Mouse (Mus musculus): ENCODE measurements around the gene Hoxc10.

Gene Hoxc10

GRCm38 (mm10) chr15:102969296-102969695 is 2.7 kb downstream of the Hoxc10 start:
- DNase-seq: no peak

DNA sequence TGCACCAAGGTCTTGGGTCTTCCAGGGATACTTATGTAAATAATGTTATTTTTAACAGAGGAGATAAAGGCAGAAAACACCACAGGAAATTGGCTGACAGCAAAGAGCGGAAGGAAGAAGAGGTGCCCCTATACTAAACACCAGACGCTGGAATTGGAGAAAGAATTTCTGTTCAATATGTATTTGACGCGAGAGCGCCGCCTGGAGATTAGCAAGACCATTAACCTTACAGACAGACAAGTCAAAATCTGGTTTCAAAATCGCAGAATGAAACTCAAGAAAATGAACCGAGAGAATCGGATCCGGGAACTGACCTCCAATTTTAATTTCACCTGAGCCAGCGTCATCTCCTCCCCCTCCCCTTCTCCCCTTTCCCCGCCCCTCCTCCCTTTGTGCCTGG is 4.1 kb downstream of the Hoxc10 start:
- DNase-seq: no peak

DNA sequence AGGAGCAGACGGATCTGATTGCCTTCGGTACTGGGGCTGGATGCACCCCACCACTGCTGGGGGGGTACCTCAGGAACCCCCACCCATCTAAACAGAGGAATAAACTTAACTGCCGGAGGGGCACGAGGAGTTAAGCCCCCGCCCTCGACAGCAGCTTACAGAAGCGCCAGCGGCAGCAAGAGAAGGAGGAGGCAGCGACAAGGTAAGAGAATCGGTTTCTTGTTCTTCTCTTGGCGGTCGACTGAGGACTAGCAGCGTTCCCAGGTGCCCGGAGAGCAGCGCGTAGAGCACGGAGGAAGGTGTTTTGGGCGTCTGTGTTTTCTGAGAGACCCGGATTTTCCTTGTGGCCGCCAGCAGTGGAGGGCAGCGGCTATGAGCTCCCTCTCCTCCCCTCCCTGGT is 5.7 kb downstream of the Hoxc10 start:
- DNase-seq: no peak

GRCm38 (mm10) chr15:102972753-102973152 is 6.2 kb downstream of the Hoxc10 start:
- DNase-seq: no peak

GRCm38 (mm10) chr15:102975034-102975433 is 8.4 kb downstream of the Hoxc10 start:
- no peak for DNase-seq

GRCm38 (mm10) chr15:102975688-102976111 is 9.1 kb downstream of the Hoxc10 start:
- no peak for DNase-seq

DNA sequence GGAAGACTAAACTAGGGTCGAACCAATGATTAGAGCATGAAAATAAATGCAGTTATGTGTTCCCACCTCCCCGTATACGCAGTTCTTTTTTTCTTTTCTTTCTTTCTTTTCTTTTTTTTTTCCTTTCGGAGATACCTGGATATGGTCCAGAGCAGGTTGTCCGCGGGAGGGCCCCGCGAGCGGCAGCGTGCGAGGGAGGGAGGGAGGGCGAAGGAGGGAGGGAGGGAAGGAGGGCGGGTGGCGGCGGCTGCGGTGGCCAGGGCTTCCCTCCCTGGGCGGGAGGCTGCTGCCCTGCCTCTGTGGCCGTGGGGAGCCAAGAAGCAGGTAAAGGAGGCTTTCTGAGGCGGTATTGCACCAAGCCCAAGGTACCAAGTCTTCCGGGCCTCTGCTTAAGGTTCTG is 9.6 kb downstream of the Hoxc10 start, which contains the start of gene Hoxc9:
Gene Hoxc9 (plus strand): TSS at position 269 of the 400 bp plus-strand sequence.
- no peak for DNase-seq

DNA sequence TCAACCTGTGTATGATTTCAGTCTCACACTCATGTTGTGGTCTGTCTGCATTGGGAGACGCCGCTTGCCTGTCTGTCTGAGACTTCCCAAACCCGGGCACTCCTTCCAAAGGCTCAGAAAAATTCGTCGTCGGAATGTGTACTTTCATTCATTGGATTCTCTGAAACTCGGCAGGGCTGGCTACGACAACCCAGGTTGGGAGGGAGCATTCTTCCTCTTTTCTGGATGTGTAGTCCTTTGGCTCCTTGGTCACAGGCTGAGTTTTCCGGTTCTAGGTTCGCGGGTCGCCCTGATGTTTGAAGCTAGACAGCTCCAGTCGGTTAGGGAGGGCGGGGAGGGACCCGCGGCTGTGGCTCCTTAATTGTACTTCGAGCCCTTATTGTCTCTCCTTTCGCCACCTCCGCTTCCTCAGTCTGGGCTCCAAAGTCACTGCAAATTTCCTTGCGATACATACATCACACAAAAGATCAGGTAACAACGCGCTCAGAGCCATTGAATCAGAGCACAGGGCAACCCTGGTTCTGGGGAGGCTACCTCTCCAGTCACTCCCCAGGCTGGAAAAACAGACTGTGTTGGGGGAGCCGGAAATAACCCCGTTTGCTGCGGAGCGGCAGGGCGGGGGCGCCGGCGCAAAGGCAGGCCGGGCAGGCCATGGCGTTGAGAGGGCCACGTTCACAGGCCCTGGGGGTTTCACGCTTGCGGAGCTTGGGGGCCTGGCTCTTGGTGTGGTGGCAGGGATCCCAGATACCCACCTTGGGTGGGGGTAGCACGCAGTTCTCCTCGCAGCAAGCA is 10.2 kb downstream of the Hoxc10 start:
- DNase-seq: no peak

DNA sequence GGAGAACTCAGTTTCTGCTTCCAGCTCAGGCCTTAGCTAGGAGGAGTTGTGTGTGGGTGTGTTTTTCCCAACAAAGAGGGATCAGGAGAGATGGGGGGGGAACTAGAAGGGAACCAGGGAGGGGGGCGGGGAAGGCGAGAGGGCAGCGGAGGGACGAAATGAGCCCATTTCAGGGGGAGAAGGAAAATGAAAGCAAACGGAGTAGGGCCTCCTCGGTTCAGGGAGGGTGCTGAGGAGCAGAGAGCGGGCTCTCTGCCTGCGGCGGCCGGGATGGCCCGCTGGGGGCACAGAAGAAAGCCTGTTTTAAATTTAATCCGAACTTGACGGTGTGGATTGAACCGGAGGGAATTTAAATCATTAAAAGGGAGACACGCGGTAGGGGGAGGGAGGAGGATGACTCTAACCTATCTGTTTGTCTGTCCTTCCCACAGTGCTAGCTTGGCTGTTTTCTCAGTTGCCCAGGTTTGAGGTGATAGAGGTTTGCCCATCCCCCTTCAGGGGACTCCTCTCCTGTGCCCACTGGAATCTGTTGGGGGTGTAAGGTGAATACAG is 10.9 kb downstream of the Hoxc10 start:
- DNase-seq: no peak

DNA sequence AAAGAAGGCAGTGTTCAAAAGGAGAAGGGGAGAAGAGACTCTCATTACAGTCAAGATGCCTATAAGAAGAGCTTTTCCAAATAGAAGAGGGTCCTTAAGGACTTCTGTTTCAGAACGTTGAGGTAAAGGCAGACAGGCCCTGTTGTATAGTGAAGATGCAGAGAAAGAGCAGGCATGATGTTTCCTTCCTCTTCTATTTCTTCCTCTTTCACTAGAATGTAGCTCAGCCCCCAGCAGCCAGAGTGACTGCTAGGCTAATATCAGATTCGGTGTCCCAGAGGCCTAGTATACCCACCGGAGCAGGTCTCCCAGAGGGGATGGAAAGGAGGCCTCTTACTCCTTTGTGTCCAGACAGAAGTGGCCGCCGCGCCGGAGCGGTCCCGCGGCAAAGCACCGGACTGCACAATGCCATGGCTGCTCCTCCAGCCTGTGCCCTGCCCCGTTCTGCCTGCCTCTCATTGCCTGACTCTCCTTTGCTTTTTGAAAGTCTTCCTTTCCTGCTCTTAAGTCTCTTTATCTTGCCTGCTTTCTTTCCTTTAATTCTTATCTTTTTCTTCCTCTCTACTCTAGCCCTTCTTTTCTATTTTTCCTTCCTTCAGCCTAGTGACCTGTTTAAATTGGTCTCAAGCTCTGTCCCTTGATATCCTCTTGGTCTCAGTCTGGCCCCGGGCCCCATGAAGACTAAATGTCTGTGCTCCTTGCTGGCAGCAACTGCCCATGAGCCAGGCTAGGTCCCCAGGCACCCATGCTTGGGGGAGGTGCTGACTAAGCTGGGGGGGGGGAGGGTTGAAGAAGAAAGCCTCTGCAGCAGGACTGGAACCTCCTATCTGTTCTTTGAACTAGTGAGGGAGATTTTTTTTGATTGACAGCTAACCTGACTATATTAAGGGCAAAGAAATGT is 12.3 kb downstream of the Hoxc10 start:
- no peak for DNase-seq

DNA sequence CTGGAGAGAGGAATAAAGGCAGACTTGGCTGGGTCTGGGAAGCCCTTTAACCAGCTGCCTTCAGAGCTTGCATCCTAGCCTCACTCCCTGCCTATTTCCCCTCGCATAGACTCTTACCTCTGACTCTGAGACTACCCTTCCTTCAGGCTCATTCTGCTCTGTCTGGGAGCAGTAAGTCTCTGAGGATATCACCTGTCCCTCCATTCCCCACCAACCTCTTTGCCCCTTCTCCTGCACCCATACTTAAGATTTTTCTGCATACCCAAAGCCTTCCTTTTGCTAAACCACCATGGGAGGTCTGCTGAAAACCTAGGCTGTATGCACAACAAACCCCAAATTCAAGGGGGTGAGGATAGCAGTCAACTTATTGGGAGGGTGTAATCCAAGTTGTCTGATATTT is 13.3 kb downstream of the Hoxc10 start:
- no peak for DNase-seq

GRCm38 (mm10) chr15:102980352-102980751 is 13.8 kb downstream of the Hoxc10 start:
- no peak for DNase-seq

DNA sequence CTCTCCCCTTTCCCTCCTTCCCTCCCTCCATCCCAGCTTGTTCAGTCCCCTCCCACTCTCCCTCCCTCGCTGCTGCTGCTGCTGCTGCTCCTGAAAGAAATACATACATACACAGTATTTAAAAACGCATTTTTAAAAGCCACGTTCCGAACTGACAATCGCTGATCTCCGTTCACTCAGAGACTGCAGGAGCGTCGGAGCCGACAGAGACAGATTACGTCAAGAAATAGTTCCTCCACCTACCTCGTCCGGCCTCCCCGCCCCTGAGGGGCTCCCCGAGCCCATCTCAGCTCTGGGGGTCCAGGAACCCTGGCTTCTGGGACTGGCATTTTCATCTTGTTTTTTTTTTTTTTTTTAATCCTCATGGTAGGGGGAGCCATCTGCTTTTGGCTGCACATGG is 14.3 kb downstream of the Hoxc10 start:
- no peak for DNase-seq

DNA sequence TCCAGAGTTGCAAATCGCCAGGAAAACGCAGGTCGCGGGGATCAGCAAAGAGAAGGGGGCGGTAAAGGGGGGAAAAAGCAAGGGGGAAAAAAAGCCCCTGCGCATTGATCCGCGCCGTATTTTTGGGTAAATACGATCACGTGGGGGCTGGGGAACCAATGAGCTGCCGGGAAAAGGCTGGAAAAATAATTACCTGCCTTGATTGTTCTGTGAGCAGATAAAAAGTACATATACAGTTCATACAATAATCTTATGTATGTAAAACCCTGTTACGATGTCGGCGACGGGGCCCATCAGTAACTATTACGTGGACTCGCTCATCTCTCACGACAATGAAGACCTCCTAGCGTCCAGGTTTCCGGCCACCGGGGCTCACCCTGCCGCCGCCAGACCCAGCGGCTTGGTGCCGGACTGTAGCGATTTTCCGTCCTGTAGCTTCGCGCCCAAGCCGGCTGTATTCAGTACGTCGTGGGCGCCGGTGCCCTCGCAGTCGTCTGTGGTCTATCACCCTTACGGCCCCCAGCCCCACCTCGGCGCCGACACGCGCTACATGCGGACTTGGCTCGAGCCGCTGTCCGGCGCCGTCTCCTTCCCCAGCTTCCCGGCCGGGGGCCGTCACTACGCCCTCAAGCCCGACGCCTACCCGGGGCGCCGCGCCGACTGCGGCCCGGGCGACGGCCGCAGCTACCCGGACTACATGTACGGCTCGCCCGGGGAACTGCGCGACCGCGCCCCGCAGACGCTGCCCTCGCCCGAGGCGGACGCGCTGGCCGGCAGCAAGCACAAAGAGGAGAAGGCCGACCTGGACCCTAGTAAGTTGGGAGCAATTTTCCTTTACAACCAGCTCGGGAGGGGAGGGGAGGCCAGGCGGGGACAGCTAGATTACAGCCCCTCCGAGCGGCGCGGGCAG is 15.0 kb downstream of the Hoxc10 start:
- DNase-seq: no peak

GRCm38 (mm10) chr15:102983716-102984115 is 17.1 kb downstream of the Hoxc10 start:
- DNase-seq: no peak

- no peak for DNase-seq
Measured at GRCm38 (mm10) chr15:102984521-102984920, 17.9 kb downstream of the Hoxc10 start.

DNA sequence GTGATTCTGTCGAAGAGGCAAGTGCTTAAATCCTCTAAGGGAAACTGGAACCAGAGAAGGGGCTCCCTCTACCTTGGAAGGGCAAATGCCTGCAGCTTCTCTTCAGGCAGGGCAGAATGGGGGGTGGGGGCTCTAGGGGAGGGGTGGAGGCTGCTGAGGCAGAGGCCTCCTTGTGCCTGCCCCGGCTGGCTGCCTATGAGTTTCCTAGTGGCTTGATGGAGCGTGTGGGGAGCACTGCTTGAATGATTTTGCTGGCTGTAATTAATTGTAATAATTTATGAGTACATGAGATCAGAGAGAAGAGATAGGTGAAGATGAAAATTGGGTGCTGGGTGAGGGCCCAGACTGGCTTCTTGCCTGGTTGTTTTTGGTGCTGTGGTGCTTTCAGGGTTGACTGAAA is 18.3 kb downstream of the Hoxc10 start:
- no peak for DNase-seq

- DNase-seq: peak; percentile 72
Measured at GRCm38 (mm10) chr15:102987124-102987833, 20.7 kb downstream of the Hoxc10 start.

DNA sequence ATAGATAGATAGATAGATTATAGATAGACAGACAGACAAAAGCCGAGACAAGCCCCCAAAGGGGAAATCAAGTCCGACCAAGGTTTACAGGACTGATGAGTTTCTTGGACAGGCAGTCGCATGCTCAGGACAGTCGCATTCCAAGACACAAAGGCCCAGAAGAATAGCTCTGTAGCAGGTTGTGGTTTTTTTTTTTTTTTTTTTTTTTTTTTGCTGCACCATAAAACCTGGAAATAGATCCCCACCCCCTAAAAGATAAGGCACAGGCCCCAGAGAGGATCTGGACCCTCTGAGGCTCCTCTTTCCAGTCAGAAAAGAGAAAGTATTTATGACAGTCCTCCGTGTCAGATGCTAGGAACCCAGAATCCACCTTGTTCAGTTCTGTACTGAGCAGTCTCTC is 21.5 kb downstream of the Hoxc10 start:
- DNase-seq: no peak

- no peak for DNase-seq
Measured at GRCm38 (mm10) chr15:102990461-102991397, 24.1 kb downstream of the Hoxc10 start, which contains the start of gene Hoxc8. Gene Hoxc8 (plus strand): TSS chr15:102990607.

- no peak for DNase-seq
Measured at GRCm38 (mm10) chr15:102991782-102992181, 25.2 kb downstream of the Hoxc10 start.
